Mouse (Mus musculus) midbrain, embryonic 11.5 days (tissue): ENCODE data around the gene Arhgap22. TPM values are rescaled to one million over a fixed set of nuclear protein-coding genes. Genes with fewer than 3 reads are reported as not detected.

ENCODE experiments used
- ATAC-seq: fragments of 200-750 bp; cut with Nextera tagmentation; 2 replicates; pipeline ENCODE4 v1.8.0; 2017; ENCODE audit warnings: moderate TSS enrichment, moderate library complexity; ENCODE audit not compliant: low FRiP score
- DNase-seq: peaks from one replicate; pipeline ENCODE4 v3.0.0; 2015; ENCODE audit warnings: low spot score; ENCODE audit errors: missing footprints
- H3K27ac ChIP-seq: fragments of 300-500 bp; sonication (generic); 2 replicates; pipeline ENCODE4 v1.5.1; 2014; ENCODE audit warnings: low read depth, low read length
- H3K27me3 ChIP-seq: fragments of 300-500 bp; sonication (generic); 2 replicates; pipeline ENCODE4 v1.6.1; 2014; ENCODE audit warnings: mild to moderate bottlenecking, low read length, moderate library complexity, mixed read lengths; ENCODE audit not compliant: control insufficient read depth, insufficient read depth
- H3K36me3 ChIP-seq: fragments of 300-500 bp; sonication (generic); 2 replicates; pipeline ENCODE4 v1.6.1; 2014; ENCODE audit warnings: mild to moderate bottlenecking, low read length, moderate library complexity, mixed read lengths; ENCODE audit not compliant: control insufficient read depth, insufficient read depth
- H3K4me1 ChIP-seq: fragments of 300-500 bp; sonication (generic); 2 replicates; pipeline ENCODE4 v1.6.1; 2014; ENCODE audit warnings: low read length; ENCODE audit not compliant: control insufficient read depth, insufficient read depth
- H3K4me2 ChIP-seq: fragments of 300-500 bp; sonication (generic); 2 replicates; pipeline ENCODE4 v1.6.1; 2014; ENCODE audit warnings: mild to moderate bottlenecking, moderate library complexity
- H3K4me3 ChIP-seq: fragments of 300-500 bp; sonication (generic); 2 replicates; pipeline ENCODE4 v1.5.1; 2014; ENCODE audit warnings: low read depth, low read length
- H3K9ac ChIP-seq: fragments of 300-500 bp; sonication (generic); 2 replicates; pipeline ENCODE4 v1.6.1; 2014; ENCODE audit warnings: low read length
- H3K9me3 ChIP-seq: fragments of 300-500 bp; sonication (generic); 2 replicates; pipeline ENCODE4 v1.6.1; 2016; ENCODE audit warnings: low read length; ENCODE audit not compliant: control insufficient read depth
- WGBS: fragments of 180-500 bp; shearing (Covaris S2); extraction: QIAGEN DNeasy Blood & Tissue Kit; methylation state at CpG from one replicate; pipeline ENCODE4 v1.1.7; 2014; 5-methylcytosine and 5-hydroxymethylcytosine counted together
- polyA plus RNA-seq: library from polyadenylated mRNA; unstranded; fragments of >200 nt; fragmentation: Nextera tagmentation; extraction: Ambion mirVana; gene quantifications from 2 replicates; pipeline ENCODE4 v1.2.1, GENCODE M21; 2014

The Arhgap22 gene
- polyA plus RNA-seq, 1 experiment from 2014 or later = 1.5 TPM

DNA sequence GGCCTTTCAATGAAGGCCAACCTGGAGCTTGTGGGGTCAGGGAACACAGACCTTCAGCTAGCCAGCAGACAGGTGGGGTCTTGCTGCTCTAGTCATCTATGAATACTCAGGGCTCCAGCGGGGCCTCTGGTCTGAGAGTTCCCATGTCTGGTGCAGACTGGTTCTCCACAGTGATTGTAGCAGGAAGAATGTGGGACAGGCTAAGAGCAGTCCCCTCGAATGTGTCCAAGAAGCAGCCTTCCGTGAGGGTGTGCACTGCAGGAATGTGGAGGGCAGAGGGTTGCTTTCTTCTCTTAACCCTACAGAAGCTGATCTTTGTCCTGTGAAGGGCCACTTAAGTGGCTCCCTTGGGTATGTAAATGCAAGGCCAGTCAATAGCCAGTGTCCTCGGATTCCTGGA, 98.5 kb downstream of the Arhgap22 start:
- ATAC-seq (no peak), DNase-seq (peak; percentile 77)
- Histone ChIP-seq H3K4me3 (no peak overlapping the region), H3K27me3 (0 out of 2 replicates have a peak, but pooled peaks cover 2% of the 10 kb centered on the region), H3K4me2 (no peak overlapping the region), H3K36me3 (no peaks in the 10 kb centered on the region), H3K9me3 (no peaks in the 10 kb centered on the region), H3K9ac (no peak overlapping the region), H3K27ac (no peak overlapping the region), H3K4me1 (no peaks in the 10 kb centered on the region; the same call in 1 of the 2 replicates)
- WGBS = 33% methylated on average over 4 of the region's 4 CpGs

DNA sequence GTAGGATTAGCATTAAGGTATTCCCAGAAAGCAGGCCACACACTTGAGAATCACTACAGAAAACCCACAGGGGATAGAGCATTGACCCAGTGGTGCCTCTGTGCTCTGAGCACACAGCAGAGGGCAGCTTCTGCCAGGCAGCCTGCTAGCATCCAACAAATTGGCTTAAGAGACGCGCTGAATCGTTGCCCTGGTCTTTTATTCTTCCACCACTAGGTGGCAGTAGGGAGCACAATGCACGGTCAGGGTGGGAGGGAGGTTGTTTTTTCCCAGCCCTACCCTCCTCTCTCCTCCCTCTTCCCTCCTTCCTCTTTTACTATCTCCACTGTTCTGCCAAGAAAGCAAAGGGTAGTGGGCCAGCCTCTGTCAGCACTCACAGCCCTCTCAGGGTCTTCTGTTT, 99.8 kb downstream of the Arhgap22 start:
- peak; percentile 68 for ATAC-seq
- Histone ChIP-seq H3K27me3 (peaks cover 2% of the 10 kb centered on the region; the same call in 1 of the 2 replicates), H3K9me3 (no peaks in the 10 kb centered on the region)

DNA sequence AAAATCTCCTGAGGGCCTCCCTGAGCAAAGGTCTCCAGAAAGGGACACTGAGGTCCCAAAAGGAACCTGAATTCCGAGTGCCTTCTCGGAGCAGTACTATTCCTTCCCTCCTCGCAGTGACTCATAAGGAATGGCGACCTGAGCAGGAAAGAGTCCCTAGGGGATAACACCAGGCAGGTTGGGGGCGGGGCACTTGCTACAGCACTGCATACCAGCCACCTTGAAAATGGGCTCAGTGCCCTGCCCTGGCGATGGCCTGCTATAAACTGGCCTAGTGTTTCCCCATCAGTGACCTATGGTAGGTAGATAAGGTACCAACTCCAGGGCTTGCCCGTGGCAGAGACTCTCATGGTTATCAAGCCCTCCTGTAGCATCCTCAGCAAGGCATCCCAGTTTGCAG, 100.3 kb downstream of the Arhgap22 start:
- Histone ChIP-seq H3K36me3 (no peaks in the 10 kb centered on the region), H3K9ac (no peak overlapping the region), H3K4me1 (no peaks in the 10 kb centered on the region; the same call in 1 of the 2 replicates), H3K27me3 (peaks cover 2% of the 10 kb centered on the region; the same call in 1 of the 2 replicates), H3K27ac (no peak overlapping the region), H3K4me3 (no peak overlapping the region), H3K9me3 (no peaks in the 10 kb centered on the region), H3K4me2 (no peak overlapping the region)
- no peak for ATAC-seq
- DNase-seq = no peak
- 43% methylated on average over 7 of the region's 7 CpGs for WGBS

More for the DNA sequence above, 99.8 kb downstream of the Arhgap22 start:
- Histone ChIP-seq H3K9ac (no peak overlapping the region), H3K4me1 (no peaks in the 10 kb centered on the region; the same call in 1 of the 2 replicates), H3K4me2 (no peak overlapping the region), H3K27ac (no peak overlapping the region), H3K4me3 (no peak overlapping the region), H3K36me3 (no peaks in the 10 kb centered on the region)
- peak; percentile 97 for DNase-seq
- WGBS = 1% methylated on average over 4 of the region's 4 CpGs

DNA sequence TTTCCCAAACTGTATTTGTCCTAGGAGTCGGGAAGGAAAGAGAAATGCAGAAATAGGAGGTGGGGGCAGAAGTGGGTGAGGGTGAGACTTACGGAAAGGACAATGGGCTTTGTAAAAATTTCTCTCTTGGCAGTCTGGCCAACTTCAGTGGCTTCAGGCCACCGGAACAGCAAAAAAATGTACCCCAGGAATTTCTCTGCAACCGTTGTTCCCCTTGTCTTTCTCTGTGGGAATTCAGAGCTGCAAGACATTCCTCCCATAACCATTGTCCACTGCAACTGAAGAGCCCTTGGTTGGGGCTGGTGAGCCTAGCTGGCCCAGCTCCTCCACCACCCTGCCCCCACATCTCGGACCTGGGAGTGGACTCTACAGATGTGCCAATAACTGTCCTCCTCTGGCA, 101.3 kb downstream of the Arhgap22 start:
- WGBS = 62% methylated on average over 5 of the region's 5 CpGs
- no peak overlapping the region for H3K27ac ChIP-seq

DNA sequence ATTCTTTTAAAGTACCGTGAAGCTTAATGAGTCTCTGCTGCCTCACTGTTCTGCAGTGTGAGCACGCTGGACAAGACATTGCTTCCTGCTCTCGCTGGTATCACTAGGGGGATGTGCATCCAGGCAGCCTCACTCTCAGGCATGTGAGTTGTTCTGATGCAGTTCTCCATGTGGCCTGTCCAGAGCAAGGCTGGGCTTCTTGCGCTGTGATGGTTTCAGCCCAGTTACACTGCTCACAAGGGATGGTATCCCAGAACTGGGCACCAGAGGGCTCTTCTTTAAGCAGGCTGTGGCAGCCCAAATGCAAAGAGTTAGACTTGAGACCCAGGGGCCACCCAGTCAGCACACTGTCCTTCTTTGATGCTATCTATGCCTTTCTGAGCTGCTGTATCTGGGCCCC, 101.9 kb downstream of the Arhgap22 start:
- H3K9ac ChIP-seq = no peak overlapping the region
- H3K27ac ChIP-seq = no peak overlapping the region
- 66% methylated on average over 4 of the region's 4 CpGs for WGBS
- ATAC-seq (no peak), DNase-seq (no peak)
- H3K4me3 ChIP-seq = no peak overlapping the region
- H3K36me3 ChIP-seq = no peaks in the 10 kb centered on the region
- H3K4me2 ChIP-seq = no peak overlapping the region
- peaks cover 15% of the 10 kb centered on the region for H3K27me3 ChIP-seq
- H3K9me3 ChIP-seq = no peaks in the 10 kb centered on the region
- H3K4me1 ChIP-seq = peaks cover 9% of the 10 kb centered on the region

More for the DNA sequence above, 101.3 kb downstream of the Arhgap22 start:
- Histone ChIP-seq H3K4me3 (no peak overlapping the region), H3K4me2 (no peak overlapping the region), H3K36me3 (no peaks in the 10 kb centered on the region), H3K4me1 (peaks cover 4% of the 10 kb centered on the region), H3K27me3 (peaks cover 8% of the 10 kb centered on the region), H3K9me3 (no peaks in the 10 kb centered on the region), H3K9ac (no peak overlapping the region)
- ATAC-seq (no peak), DNase-seq (no peak)

DNA sequence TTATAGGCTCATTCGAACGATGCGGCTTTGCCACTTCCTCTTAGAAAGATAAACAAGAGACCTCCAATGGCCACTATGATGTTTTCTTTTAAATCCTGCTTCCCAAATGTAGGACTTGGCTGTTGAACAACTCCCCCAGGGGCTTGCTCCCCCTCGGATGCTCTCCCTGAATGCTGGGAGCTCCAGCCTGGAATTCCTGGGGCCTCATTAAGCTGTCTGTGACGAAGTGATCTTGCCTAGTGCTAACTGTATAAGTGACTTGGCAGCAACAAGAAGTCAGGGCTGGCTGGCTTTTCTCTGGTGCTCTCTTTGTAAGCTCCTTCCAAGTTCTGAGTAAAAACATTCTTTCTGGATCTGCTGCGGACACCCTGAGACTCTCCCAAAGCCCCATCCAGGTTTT, 104.1 kb downstream of the Arhgap22 start:
- 43% methylated on average over 6 of the region's 6 CpGs for WGBS
- ATAC-seq = no peak
- peaks cover 23% of the 10 kb centered on the region for H3K27me3 ChIP-seq

DNA sequence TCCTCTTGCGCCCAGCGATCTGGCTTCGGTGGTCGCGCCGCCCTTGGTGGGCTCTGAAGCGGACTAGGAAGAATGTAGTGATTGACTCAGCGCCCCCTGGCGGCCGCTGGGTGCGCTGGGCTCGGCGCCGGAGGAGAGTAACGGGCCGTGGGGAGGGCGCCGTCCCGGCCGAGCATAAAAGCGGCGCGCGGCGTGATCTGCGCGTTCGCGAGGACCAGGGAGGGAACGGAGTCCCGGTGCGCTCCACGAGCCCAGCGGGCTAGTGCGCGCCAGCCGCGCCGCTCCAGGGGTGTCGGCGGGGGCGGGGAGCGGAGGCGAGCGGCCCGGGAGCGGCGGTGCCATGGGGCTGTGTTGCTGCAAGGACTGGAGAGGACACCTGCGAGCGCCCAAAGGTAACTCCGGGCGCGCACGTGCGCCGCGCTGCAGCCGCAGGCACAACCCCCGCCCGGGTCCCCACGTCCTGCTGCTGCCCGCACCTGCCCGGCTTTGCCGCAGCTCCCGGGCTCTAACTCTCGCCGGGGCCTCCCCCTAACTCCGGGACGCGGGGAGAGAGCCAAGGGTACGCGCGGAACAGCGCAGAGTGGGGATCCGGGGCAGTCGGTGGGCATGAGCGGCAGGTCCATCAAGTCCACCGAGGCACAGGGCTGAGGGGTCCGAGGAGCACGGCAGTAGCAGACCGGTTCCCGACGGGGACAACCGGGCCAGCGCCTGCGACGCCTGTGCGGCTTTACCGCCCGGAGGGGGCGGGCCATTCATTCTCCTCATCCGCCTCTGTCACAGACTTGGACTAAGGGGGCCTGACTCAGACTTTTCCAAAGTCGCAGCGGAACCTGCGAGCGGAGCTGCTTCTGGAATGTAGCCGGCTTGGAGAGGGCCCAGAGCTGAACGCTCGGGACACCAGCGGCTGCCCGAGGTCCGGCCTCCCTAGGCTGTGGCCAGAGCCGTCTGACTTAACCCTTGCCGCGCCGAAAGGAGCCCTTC, 106.0 kb downstream of the Arhgap22 start:
- H3K4me3 ChIP-seq = peak overlapping the region; percentile 57
- under 1% methylated on average over 105 of the region's 106 CpGs for WGBS
- peaks cover 23% of the 10 kb centered on the region for H3K27me3 ChIP-seq
- H3K27ac ChIP-seq = no peak overlapping the region
- peak; percentile 99 for DNase-seq
- no peaks in the 10 kb centered on the region for H3K9me3 ChIP-seq
- peak overlapping the region; percentile 97 for H3K4me2 ChIP-seq
- H3K4me1 ChIP-seq = peaks cover 13% of the 10 kb centered on the region
- H3K36me3 ChIP-seq = no peaks in the 10 kb centered on the region
- H3K9ac ChIP-seq = peak overlapping the region; percentile 54
- peak; percentile 77 for ATAC-seq

More for the DNA sequence above, 104.1 kb downstream of the Arhgap22 start:
- no peak overlapping the region for H3K9ac ChIP-seq
- no peaks in the 10 kb centered on the region for H3K9me3 ChIP-seq
- no peak overlapping the region for H3K4me3 ChIP-seq
- H3K36me3 ChIP-seq = no peaks in the 10 kb centered on the region
- DNase-seq = no peak
- H3K27ac ChIP-seq = no peak overlapping the region
- peaks cover 13% of the 10 kb centered on the region for H3K4me1 ChIP-seq
- H3K4me2 ChIP-seq = no peak overlapping the region

DNA sequence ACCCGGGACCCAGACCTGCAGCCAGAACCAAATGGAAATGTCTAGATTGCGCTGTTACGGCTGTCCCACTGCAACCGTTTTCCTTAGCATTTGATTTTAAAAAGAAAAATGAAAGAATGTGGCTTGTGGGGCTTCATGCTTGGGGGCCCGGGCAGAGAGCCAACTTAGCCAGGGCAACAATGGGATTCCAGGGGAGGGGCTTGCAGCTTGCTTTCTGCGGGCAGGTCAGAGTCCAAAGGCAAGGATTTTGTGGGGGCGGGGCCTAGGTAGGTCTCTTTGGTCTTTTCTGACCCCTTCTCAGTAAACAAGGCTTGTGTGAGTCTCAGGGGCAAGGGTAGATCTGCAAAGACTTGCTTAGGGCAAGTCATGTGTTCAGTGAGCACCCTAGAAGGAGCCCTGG, 107.0 kb downstream of the Arhgap22 start:
- 9% methylated on average over 7 of the region's 7 CpGs for WGBS
- Histone ChIP-seq H3K4me3 (no peak overlapping the region), H3K4me1 (peaks cover 13% of the 10 kb centered on the region), H3K4me2 (no peak overlapping the region), H3K27me3 (peaks cover 23% of the 10 kb centered on the region), H3K9ac (no peak overlapping the region), H3K36me3 (no peaks in the 10 kb centered on the region), H3K27ac (no peak overlapping the region), H3K9me3 (no peaks in the 10 kb centered on the region)
- DNase-seq (no peak), ATAC-seq (no peak)

DNA sequence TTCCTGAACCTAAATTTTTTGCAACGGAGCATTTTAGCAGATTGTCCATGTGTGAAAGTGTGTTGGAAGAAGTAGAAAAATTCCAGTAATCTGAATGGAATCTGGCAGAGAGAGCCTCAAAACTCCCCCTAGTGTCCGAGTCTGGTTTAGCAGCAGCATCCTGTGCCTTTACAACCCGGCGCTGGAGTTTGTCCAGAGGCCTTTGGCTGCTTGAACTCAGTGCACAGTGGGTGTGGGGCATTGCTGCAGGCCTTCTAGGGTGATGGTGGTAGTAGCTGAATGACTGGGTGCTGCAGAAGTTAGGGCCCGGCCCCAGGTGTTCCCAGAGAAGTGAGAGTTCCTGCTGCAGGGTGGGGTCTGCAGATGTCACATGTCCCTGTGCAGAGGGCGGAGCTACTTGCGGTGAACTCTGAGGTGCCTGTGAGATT, 108.8 kb downstream of the Arhgap22 start:
- peaks cover 21% of the 10 kb centered on the region for H3K27me3 ChIP-seq
- no peak overlapping the region for H3K4me2 ChIP-seq
- 23% methylated on average over 7 of the region's 7 CpGs for WGBS
- peaks cover 13% of the 10 kb centered on the region for H3K4me1 ChIP-seq
- H3K36me3 ChIP-seq = no peaks in the 10 kb centered on the region
- ATAC-seq (no peak), DNase-seq (peak; percentile 97)
- no peaks in the 10 kb centered on the region for H3K9me3 ChIP-seq
- H3K9ac ChIP-seq = no peak overlapping the region
- H3K27ac ChIP-seq = no peak overlapping the region
- no peak overlapping the region for H3K4me3 ChIP-seq
